Mouse (Mus musculus) limb, embryonic 14.5 days (tissue): ENCODE measurements at regions not wholly inside any gene's neighbourhood (a gene's known extent, or its start where the extent isn't known, plus 50 kb on each side); places are given as distances from the start of the nearest gene placed in this dataset.

ENCODE experiments used
- ATAC-seq: fragments of 200-750 bp; cut with Nextera tagmentation; 2 replicates; pipeline ENCODE4 v1.8.0; 2017; ENCODE audit warnings: low read depth, moderate number of reproducible peaks, moderate TSS enrichment; ENCODE audit not compliant: low FRiP score
- DNase-seq: peaks from one replicate; pipeline ENCODE4 v3.0.0-alpha.2; 2015; ENCODE audit warnings: low spot score
- H3K27ac ChIP-seq: fragments of 300-500 bp; sonication (generic); replicated peaks from 2 replicates; pipeline ENCODE4 v1.5.1; 2014; ENCODE audit warnings: low read depth, mild to moderate bottlenecking, low read length, moderate library complexity, mixed read lengths
- H3K27me3 ChIP-seq: fragments of 300-500 bp; sonication (generic); 2 replicates; pipeline ENCODE4 v1.6.1; 2014; ENCODE audit warnings: low read length, mixed read lengths; ENCODE audit not compliant: control insufficient read depth, insufficient read depth
- H3K36me3 ChIP-seq: fragments of 300-500 bp; sonication (generic); 2 replicates; pipeline ENCODE4 v1.6.1; 2014; ENCODE audit warnings: mild to moderate bottlenecking, low read length, moderate library complexity, mixed read lengths; ENCODE audit not compliant: control insufficient read depth, insufficient read depth
- H3K4me1 ChIP-seq: fragments of 300-500 bp; sonication (generic); 2 replicates; pipeline ENCODE4 v1.6.1; 2014; ENCODE audit warnings: antibody characterized with exemption, low read length, mixed read lengths; ENCODE audit not compliant: control insufficient read depth, insufficient read depth
- H3K4me2 ChIP-seq: fragments of 300-500 bp; sonication (generic); replicated peaks from 2 replicates; pipeline ENCODE4 v1.6.1; 2014; ENCODE audit warnings: low read depth, mild to moderate bottlenecking, low read length, moderate library complexity; ENCODE audit not compliant: severe bottlenecking
- H3K4me3 ChIP-seq: fragments of 300-500 bp; sonication (generic); replicated peaks from 2 replicates; pipeline ENCODE4 v1.5.1; 2014; ENCODE audit warnings: low read length
- H3K9ac ChIP-seq: fragments of 300-500 bp; sonication (generic); 2 replicates; pipeline ENCODE4 v1.6.1; 2014; ENCODE audit warnings: mild to moderate bottlenecking, low read depth, low read length, moderate library complexity; ENCODE audit not compliant: severe bottlenecking
- H3K9me3 ChIP-seq: fragments of 300-500 bp; sonication (generic); 2 replicates; pipeline ENCODE4 v1.6.1; 2016; ENCODE audit warnings: low read length; ENCODE audit not compliant: control insufficient read depth
- POLR2A ChIP-seq: fragments of 200-500 bp; IDR thresholded peaks from 2 replicates; pipeline ENCODE4 v1.8.0; 2012; ENCODE audit warnings: inconsistent platforms, mild to moderate bottlenecking, moderate library complexity, borderline replicate concordance; ENCODE audit not compliant: insufficient read depth, insufficient read length; ENCODE audit errors: extremely low read depth
- WGBS: fragments of 180-500 bp; shearing (Covaris S2); extraction: QIAGEN DNeasy Blood & Tissue Kit; methylation state at CpG from one replicate; pipeline ENCODE4 v1.1.7; 2014; 5-methylcytosine and 5-hydroxymethylcytosine counted together

DNA sequence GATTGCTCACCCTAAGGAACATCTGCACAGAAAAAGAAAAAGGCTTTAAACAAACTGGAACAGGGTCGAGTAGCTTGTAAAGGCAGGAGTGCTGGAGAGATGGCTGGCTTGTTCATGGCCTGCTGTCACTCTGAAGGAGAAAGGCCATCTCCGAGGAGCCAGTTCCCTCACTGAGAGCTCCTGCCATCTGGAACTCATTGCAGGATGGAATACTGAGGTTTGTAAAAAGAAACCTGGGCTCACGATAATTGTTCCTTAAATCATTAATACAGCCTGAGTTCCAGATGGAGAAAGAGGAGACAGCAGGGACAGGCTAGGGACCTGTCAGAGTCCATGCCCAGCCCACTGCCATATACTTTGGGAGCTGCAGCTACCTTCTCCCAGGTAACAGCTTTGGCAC, 100.8 kb upstream of the Gm12830 start:
- ATAC-seq, result no peak
- peak; percentile 9 for DNase-seq
- 21% methylated on average over 3 of the region's 3 CpGs for WGBS
- no peak for TF ChIP-seq POLR2A
- H3K9me3 ChIP-seq, result peaks cover 5% of the 10 kb centered on the region; the same call in 1 of the 2 replicates
- no peak overlapping the region; the same call in 1 of the 2 replicates for H3K27ac ChIP-seq
- no peak overlapping the region for H3K4me2 ChIP-seq
- H3K4me1 ChIP-seq, result peaks cover 18% of the 10 kb centered on the region
- no peak overlapping the region for H3K4me3 ChIP-seq
- 0 out of 2 replicates have a peak, but pooled peaks cover 7% of the 10 kb centered on the region for H3K27me3 ChIP-seq
- H3K9ac ChIP-seq, result no peak overlapping the region
- no peaks in the 10 kb centered on the region for H3K36me3 ChIP-seq

DNA sequence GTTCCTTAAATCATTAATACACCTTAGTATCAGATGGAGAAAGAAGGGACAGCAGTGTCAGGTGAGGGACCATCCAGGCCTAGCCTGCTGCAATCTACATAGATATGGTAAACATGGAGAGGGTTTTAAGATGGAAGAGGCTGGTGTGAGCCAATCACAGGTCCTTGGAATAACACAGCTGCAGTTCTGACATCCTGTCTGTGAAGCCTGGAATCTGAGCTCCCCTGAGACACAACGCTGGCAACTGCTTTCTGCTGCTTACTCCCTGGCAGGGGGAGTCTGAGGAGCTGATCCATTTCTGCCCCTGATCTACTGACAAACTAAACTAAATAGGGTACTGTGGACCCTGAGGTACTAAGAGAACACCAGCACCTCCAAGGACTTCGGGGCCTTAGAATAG, 100.1 kb upstream of the Gm12830 start:
- Histone ChIP-seq H3K4me1 (peaks cover 18% of the 10 kb centered on the region), H3K27ac (no peak overlapping the region), H3K9ac (no peak overlapping the region), H3K4me2 (no peak overlapping the region), H3K27me3 (0 out of 2 replicates have a peak, but pooled peaks cover 7% of the 10 kb centered on the region), H3K9me3 (peaks cover 5% of the 10 kb centered on the region; the same call in 1 of the 2 replicates), H3K36me3 (no peaks in the 10 kb centered on the region), H3K4me3 (no peak overlapping the region)
- ATAC-seq (no peak), DNase-seq (peak; percentile 19)
- 59% methylated on average over 2 of the region's 2 CpGs for WGBS
- no peak for TF ChIP-seq POLR2A

DNA sequence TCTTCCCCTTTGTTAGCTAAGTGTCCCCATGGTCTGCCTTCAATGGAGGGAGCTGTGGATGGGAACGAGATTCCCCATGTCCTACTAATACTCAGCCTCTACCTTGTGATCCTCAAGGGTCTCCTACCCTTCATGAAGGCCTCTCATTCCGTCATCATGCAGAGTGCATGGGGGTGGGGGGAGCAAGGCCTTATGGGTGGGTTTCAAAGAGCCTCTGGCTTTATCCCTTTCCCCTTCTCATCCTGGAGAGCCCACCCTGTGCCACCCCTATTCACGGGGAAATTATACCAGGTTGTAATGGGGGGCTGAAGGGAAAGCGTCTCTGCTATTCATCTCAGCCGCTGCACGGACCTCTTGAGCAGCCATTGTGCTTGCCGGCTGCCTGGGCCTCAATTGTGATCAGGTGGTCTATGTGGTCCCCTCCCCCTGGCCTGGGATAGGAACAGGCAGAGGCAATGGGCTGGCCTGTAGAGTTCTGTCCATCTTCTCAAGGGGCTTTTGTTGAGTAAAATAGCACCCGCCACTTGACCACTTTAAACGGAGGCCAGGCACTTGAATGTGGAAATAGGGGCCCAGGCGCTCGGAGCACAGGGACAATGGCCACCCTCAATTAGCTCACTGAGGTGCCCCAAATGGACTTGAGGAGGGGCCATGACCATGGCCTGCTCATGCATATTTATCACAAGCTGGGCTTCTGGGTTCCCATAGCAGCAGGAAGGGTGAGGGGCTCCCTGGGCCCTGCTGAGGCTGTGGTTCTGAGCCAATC, 93.1 kb upstream of the Gm12830 start:
- WGBS, result 87% methylated on average over 11 of the region's 11 CpGs
- TF ChIP-seq POLR2A, result no peak
- Histone ChIP-seq H3K36me3 (no peaks in the 10 kb centered on the region), H3K4me2 (no peak overlapping the region), H3K27me3 (no peaks in the 10 kb centered on the region), H3K27ac (no peak overlapping the region), H3K9ac (no peak overlapping the region), H3K4me3 (no peak overlapping the region), H3K9me3 (no peaks in the 10 kb centered on the region), H3K4me1 (peaks cover 7% of the 10 kb centered on the region)
- ATAC-seq (no peak), DNase-seq (no peak)

DNA sequence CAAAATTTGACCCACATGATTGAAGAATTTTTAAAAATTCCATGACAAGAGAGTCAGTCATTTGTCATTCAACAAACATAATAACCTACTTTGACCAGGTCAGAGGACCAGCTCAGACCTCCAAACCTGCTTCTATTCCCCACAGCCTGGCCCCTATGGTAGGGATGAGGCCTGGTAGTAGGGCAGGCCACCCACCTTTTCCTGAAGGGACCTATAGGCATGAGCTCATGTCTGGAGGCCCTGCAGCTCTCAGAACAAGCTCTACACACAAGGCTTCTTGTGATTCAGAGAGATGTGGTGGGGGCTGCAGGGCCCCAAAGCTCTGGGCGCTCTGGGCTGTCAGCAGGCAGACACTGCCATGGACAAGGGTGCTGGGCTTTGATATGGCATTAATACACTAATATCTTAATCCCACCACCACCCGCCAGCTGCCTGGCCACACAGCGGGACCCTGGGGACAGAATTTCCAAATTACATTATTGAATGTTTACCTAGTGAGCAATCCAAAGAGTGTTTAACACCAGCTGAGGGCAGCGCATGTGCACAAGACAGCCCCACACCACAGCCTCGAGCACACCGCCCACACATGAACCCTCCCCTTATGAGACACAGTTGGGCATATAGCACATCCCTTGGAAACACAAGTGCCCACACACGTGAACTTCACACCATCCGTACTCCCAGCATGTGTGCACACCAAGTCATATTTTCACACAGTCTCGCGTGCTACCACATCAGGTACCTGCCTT, 88.1 kb upstream of the Gm12830 start:
- no peak overlapping the region for H3K9ac ChIP-seq
- no peak overlapping the region for H3K4me3 ChIP-seq
- WGBS, result 73% methylated on average over 10 of the region's 10 CpGs
- H3K4me1 ChIP-seq, result peaks cover 13% of the 10 kb centered on the region
- H3K27me3 ChIP-seq, result no peaks in the 10 kb centered on the region
- no peaks in the 10 kb centered on the region for H3K9me3 ChIP-seq
- no peaks in the 10 kb centered on the region for H3K36me3 ChIP-seq
- H3K27ac ChIP-seq, result no peak overlapping the region
- ATAC-seq (peak; percentile 35), DNase-seq (no peak)
- H3K4me2 ChIP-seq, result no peak overlapping the region
- no peak for TF ChIP-seq POLR2A

DNA sequence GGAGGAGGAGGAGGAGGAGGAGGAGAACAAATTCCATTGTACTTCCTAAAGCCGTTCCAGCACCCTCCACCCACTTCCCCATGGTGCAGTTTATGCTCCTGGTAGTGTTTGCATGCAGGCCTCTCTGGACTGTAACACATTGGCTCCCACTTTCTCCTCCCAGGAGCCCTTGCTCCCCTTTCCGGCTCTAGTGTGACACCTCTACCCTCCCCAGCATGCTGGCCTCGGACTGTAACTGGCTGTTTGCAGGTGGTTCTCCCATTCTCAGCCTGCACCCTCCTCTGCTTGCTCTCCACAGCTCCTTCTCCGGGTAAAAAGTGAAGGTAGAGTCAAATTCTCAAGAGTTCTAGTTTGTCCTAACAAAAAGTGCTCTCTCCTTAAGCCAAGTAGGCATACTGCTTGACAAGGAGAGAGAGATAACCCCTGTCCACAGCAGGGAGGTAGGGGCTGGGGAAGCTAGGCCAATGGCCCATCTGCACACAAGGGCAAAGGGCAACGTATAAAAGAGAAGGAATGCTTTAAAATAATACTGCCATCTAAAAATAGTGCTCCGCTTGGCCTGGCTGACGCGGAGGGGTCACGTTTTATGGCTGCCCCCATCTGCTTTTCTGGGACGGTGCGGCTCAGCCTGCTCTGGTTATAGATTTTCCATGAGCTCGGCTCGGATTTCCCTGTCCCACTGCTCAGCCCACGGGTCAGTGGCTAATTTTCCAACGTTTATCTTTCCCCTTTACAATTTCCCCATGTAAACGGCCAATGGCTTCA, 82.4 kb upstream of the Gm12830 start:
- Histone ChIP-seq H3K36me3 (no peaks in the 10 kb centered on the region), H3K27me3 (no peaks in the 10 kb centered on the region), H3K4me3 (no peak overlapping the region), H3K9ac (no peak overlapping the region), H3K4me2 (no peak overlapping the region), H3K27ac (0 out of 2 replicates have a peak overlapping the region, but pooled peaks have one; percentile 15), H3K4me1 (peaks cover 14% of the 10 kb centered on the region), H3K9me3 (no peaks in the 10 kb centered on the region)
- WGBS, result 23% methylated on average over 16 of the region's 16 CpGs
- TF ChIP-seq POLR2A, result no peak
- ATAC-seq (peak; percentile 77; the same call in 1 of the 2 replicates), DNase-seq (peak; percentile 42)
